Mouse (Mus musculus) spleen, adult 10 weeks (tissue): Measurements from ENCODE around the gene Senp1. TPM values are rescaled to one million over a fixed set of nuclear protein-coding genes. Genes with fewer than 3 reads are reported as not detected.

ENCODE experiments used
- polyA plus RNA-seq: library from polyadenylated mRNA; stranded (reverse); fragments of 350-450 nt; fragmentation: Illumina TruSeq; extraction: RNeasy Lipid Tissue Mini Kit (QIAGEN cat#74804); gene quantifications from one replicate; pipeline ENCODE4 v1.2.3, GENCODE M21; 2015; ENCODE audit warnings: low replicate concordance; ENCODE audit not compliant: insufficient read depth

Senp1 gene
- 55.0 TPM for polyA plus RNA-seq

GRCm38 (mm10) chr15:98093121-98094011 lies at the start of gene Senp1:
Gene Senp1 (minus strand): TSS chr15:98093744.

GRCm38 (mm10) chr15:98092372-98093120 lies 998 bp downstream of the Senp1 start, which contains the start of gene Pfkm:
Gene Pfkm (plus strand): TSS chr15:98092589.

GRCm38 (mm10) chr15:98003822-98004739 lies 89.5 kb downstream of the Senp1 start, which contains the start of gene Col2a1:
Gene Col2a1 (minus strand): TSS chr15:98004695.

Other genes with a start within 250 kb of the Senp1 start
- 51.7 TPM for gene Hdac7, start 249.2 kb downstream of the Senp1 start, polyA plus RNA-seq
- 1.2 TPM for gene Vdr, start 183.1 kb downstream of the Senp1 start, polyA plus RNA-seq
- 23.4 TPM for gene Tmem106c, start 129.5 kb downstream of the Senp1 start, polyA plus RNA-seq
- gene Col2a1, start 89.0 kb downstream of the Senp1 start, polyA plus RNA-seq, result not detected
- 5.4 TPM for gene Pfkm, start 1.2 kb downstream of the Senp1 start, polyA plus RNA-seq
- gene Asb8, start 71.9 kb upstream of the Senp1 start, polyA plus RNA-seq, result 25.2 TPM
- gene Ccdc184, start 73.4 kb upstream of the Senp1 start, polyA plus RNA-seq, result 0.39 TPM
- not detected for gene Olfr288, start 101.8 kb upstream of the Senp1 start, polyA plus RNA-seq
- gene Gm44579, start 127.2 kb upstream of the Senp1 start, polyA plus RNA-seq, result not detected
- not detected for gene Olfr287, start 127.3 kb upstream of the Senp1 start, polyA plus RNA-seq
- gene Olfr286, start 140.7 kb upstream of the Senp1 start, polyA plus RNA-seq, result not detected
- not detected for gene H1fnt, start 163.5 kb upstream of the Senp1 start, polyA plus RNA-seq
- 0.84 TPM for gene Zfp641, start 202.4 kb upstream of the Senp1 start, polyA plus RNA-seq
- not detected for gene Olfr285, start 223.6 kb upstream of the Senp1 start, polyA plus RNA-seq
- not detected for gene Olfr284, start 247.2 kb upstream of the Senp1 start, polyA plus RNA-seq